13 mouse cellular contexts compared by ENCODE assay signal in genomic region chr3:80850947-80851346, GRCm38 (mm10). TPM values are rescaled to one million over a fixed set of nuclear protein-coding genes. Genes with fewer than 3 reads are reported as not detected.
"Had no signal": no experiment of that assay in that cellular context is flagged by ENCODE, and none has a peak within 500 bp of the region (broad histone marks: within the 10 kb centered on the region; RNA-seq: fewer than 3 reads in every experiment).

No protein-coding gene starts in this region.

- DNase-seq: retina, postnatal 1 day; right cerebral cortex, adult 18-20 months; right cerebral cortex, postnatal 14 days; right cerebral cortex, postnatal 25 days; right cerebral cortex, postnatal 4 days; spleen, adult 18-20 months; thymus, adult 18-20 months; thymus, adult 2 months; thymus, postnatal 14 days; thymus, postnatal 25 days; thymus, postnatal 36 days; thymus, postnatal 4 days had no signal

RNA-seq across cellular contexts. Expression of gene Gria2, which starts 48.3 kb away (rescaled TPM):
- total RNA-seq: neutrophil, adult 5-6 weeks had no signal
